Mouse (Mus musculus) liver, adult 2 months (tissue): Measurements from ENCODE around the gene Slc16a9.
"Not testable (repeated sequence)": the region's sequence is repeated elsewhere in the genome, so short reads cannot be mapped to it uniquely, and the experiment has no call there.

Experiments
- CTCF ChIP-seq: fragments of 200-500 bp; IDR thresholded peaks from 2 replicates; pipeline ENCODE4 v1.5.1; 2011; ENCODE audit warnings: low read depth, low read length, control low read depth
- POLR2A ChIP-seq: fragments of 200-500 bp; IDR thresholded peaks from 2 replicates; pipeline ENCODE4 v1.6.1; 2011; ENCODE audit warnings: low read length, control low read depth; ENCODE audit not compliant: insufficient read depth; ENCODE audit errors: extremely low read depth

DNA sequence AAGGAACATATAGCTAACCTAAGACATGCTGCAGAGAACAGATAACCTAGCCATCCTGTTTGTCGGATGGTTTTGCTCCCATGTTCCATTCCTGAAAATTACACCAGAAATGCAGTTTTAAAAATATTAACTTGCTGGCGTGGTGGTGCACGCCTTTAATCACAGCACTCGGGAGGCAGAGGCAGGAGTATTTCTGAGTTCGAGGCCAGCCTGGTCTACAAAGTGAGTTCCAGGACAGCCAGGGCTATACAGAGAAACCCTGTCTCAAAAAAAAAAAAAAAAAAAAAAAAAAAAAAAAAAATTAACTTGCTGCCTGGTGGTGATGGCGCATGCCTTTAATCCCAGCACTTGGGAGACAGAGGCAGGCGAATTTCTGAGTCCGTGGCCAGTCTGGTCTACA lies 22.7 kb upstream of the Slc16a9 start:
- TF ChIP-seq CTCF, POLR2A: not testable (repeated sequence)
